Mouse (Mus musculus): ENCODE measurements around the gene Ccnl1.

DNA sequence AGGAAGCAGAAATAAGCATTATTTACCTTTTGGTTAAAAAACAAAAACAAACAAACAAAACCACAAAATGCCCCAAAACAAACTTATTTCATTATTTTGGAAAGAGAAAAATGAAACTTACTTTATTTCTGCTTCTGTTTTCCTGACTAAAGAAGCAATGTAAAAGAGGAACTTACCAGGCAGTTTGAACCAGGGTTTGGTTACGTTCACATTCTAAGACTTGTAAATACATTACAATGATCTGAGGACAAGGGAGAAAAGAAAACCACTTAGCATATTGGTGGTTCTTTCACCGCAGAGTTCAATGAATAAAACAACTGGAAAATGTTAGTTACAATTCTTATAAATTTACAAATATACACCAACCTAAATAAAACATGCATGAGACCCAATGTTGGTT lies 7.7 kb downstream of the Ccnl1 start:
- TF ChIP-seq EP300 (IDR thresholded peaks at IDR 0.05; ENCODE audit: low read depth in 1 of 2, low read length in 2 of 2) (peak in 1 of 2 experiments; percentile 43; a peak in 1 of 4 replicates), CTCF (IDR thresholded peaks at IDR 0.05 in 2 of 3, conservative IDR thresholded peaks at IDR 0.05 in 1 of 3; ENCODE audit: control insufficient read depth in 1 of 3, insufficient read depth in 1 of 3, low read depth in 2 of 3, low read length in 3 of 3, poor library complexity in 1 of 3, severe bottlenecking in 1 of 3) (no peak), ZKSCAN1 (IDR thresholded peaks at IDR 0.05; ENCODE audit: low read depth, low read length) (no peak), BHLHE40 (IDR thresholded peaks at IDR 0.05; ENCODE audit: borderline replicate concordance, low read depth, low read length) (no peak), HCFC1 (IDR thresholded peaks at IDR 0.05; ENCODE audit: low read depth, low read length) (no peak), MAFK (IDR thresholded peaks at IDR 0.05; ENCODE audit: borderline replicate concordance, low read depth, low read length) (no peak), POLR2A (IDR thresholded peaks at IDR 0.05; ENCODE audit: control insufficient read depth in 1 of 2, insufficient read depth in 1 of 2, low read depth in 1 of 2, low read length in 2 of 2, poor library complexity in 1 of 2) (no peak)
